Mouse (Mus musculus): ENCODE results near the gene Glud1.

- no peak for TF ChIP-seq POLR2A (IDR thresholded peaks at IDR 0.05; ENCODE audit: insufficient read depth, low read length)
- TF ChIP-seq CTCF (IDR thresholded peaks at IDR 0.05; ENCODE audit: low read depth, low read length): no peak
Observed at GRCm38 (mm10) chr14:34375941-34376340, 65.4 kb downstream of the Glud1 start.

Data from ES-Bruce4 (cell line).